Mouse (Mus musculus) midbrain, embryonic 12.5 days (tissue): ENCODE data around the gene Crygd. TPM values are rescaled to one million over a fixed set of nuclear protein-coding genes. Genes with fewer than 3 reads are reported as not detected.

Experiments used
- ATAC-seq: fragments of 200-750 bp; cut with Nextera tagmentation; 2 replicates; pipeline ENCODE4 v1.8.0; 2017; ENCODE audit warnings: low read depth, moderate TSS enrichment, moderate library complexity; ENCODE audit not compliant: low FRiP score
- H3K27ac ChIP-seq: fragments of 300-500 bp; sonication (generic); replicated peaks from 2 replicates; pipeline ENCODE4 v1.5.1; 2016; ENCODE audit warnings: mild to moderate bottlenecking
- H3K27me3 ChIP-seq: fragments of 300-500 bp; sonication (generic); 2 replicates; pipeline ENCODE4 v1.6.1; 2016; ENCODE audit warnings: mild to moderate bottlenecking
- H3K36me3 ChIP-seq: fragments of 300-500 bp; sonication (generic); 2 replicates; pipeline ENCODE4 v1.6.1; 2016
- H3K4me1 ChIP-seq: fragments of 300-500 bp; sonication (generic); 2 replicates; pipeline ENCODE4 v1.6.1; 2016
- H3K4me2 ChIP-seq: fragments of 300-500 bp; sonication (generic); replicated peaks from 2 replicates; pipeline ENCODE4 v1.6.1; 2016; ENCODE audit warnings: mild to moderate bottlenecking, moderate library complexity
- H3K4me3 ChIP-seq: fragments of 300-500 bp; sonication (generic); 2 replicates; pipeline ENCODE4 v1.5.1; 2016; ENCODE audit warnings: mild to moderate bottlenecking
- H3K9ac ChIP-seq: fragments of 300-500 bp; sonication (generic); replicated peaks from 2 replicates; pipeline ENCODE4 v1.6.1; 2016; ENCODE audit warnings: mild to moderate bottlenecking, moderate library complexity
- H3K9me3 ChIP-seq: fragments of 300-500 bp; sonication (generic); 2 replicates; pipeline ENCODE4 v1.6.1; 2016; ENCODE audit warnings: mild to moderate bottlenecking
- WGBS: fragments of 180-500 bp; shearing (Covaris S2); methylation state at CpG from one replicate; pipeline ENCODE4 v1.1.7; 2016; 5-methylcytosine and 5-hydroxymethylcytosine counted together
- polyA plus RNA-seq: library from polyadenylated mRNA; unstranded; fragments of >200 nt; fragmentation: Nextera tagmentation; extraction: Ambion mirVana; gene quantifications from 2 replicates; pipeline ENCODE4 v1.2.1, GENCODE M21; 2016

The Crygd gene
- polyA plus RNA-seq = 0.65 TPM in 1 of 2 replicates, not detected in the other

GRCm38 (mm10) chr1:65063352-65063751, at the start of gene Crygd:
TSS of gene Crygd (minus strand) at chr1:65063452.
- H3K9ac ChIP-seq = no peak within 1 kb of the TSS
- H3K27ac ChIP-seq = no peak within 1 kb of the TSS
- no peaks in the 10 kb centered on the region for H3K4me1 ChIP-seq
- no peak for ATAC-seq
- WGBS = 75% methylated on average over 8 of the region's 8 CpGs
- H3K27me3 ChIP-seq = no peaks in the 10 kb centered on the region
- no peak within 1 kb of the TSS for H3K4me2 ChIP-seq
- no peak within 1 kb of the TSS for H3K4me3 ChIP-seq
- H3K9me3 ChIP-seq = no peaks in the 10 kb centered on the region
- no peaks in the 10 kb centered on the region for H3K36me3 ChIP-seq

- Histone ChIP-seq H3K9me3 (no peaks in the 10 kb centered on the region), H3K4me1 (no peaks in the 10 kb centered on the region), H3K4me3 (no peak overlapping the region), H3K9ac (no peak overlapping the region), H3K36me3 (no peaks in the 10 kb centered on the region), H3K27me3 (no peaks in the 10 kb centered on the region), H3K4me2 (peak overlapping the region; percentile 18; the same call in 1 of the 2 replicates), H3K27ac (no peak overlapping the region)
- 62% methylated on average over 14 of the region's 14 CpGs for WGBS
- ATAC-seq = no peak
Observed at GRCm38 (mm10) chr1:65112807-65113196, 49.5 kb upstream of the Crygd start.

GRCm38 (mm10) chr1:65112031-65112806, 49.0 kb upstream of the Crygd start:
- no peaks in the 10 kb centered on the region for H3K36me3 ChIP-seq
- H3K9ac ChIP-seq = no peak overlapping the region
- peak overlapping the region; percentile 18; the same call in 1 of the 2 replicates for H3K4me2 ChIP-seq
- H3K4me3 ChIP-seq = no peak overlapping the region
- H3K27me3 ChIP-seq = no peaks in the 10 kb centered on the region
- WGBS = 16% methylated on average over 8 of the region's 8 CpGs
- no peaks in the 10 kb centered on the region for H3K4me1 ChIP-seq
- 0 out of 2 replicates have a peak, but pooled peaks have one; percentile 34 for ATAC-seq
- no peaks in the 10 kb centered on the region for H3K9me3 ChIP-seq
- no peak overlapping the region for H3K27ac ChIP-seq

GRCm38 (mm10) chr1:65109756-65110435, 46.6 kb upstream of the Crygd start:
- Histone ChIP-seq H3K27me3 (no peaks in the 10 kb centered on the region), H3K36me3 (no peaks in the 10 kb centered on the region), H3K4me2 (no peak overlapping the region), H3K27ac (no peak overlapping the region), H3K9me3 (no peaks in the 10 kb centered on the region), H3K4me3 (no peak overlapping the region), H3K9ac (no peak overlapping the region), H3K4me1 (no peaks in the 10 kb centered on the region)
- WGBS = 77% methylated on average over 25 of the region's 25 CpGs
- ATAC-seq = no peak

GRCm38 (mm10) chr1:65109196-65109595, 45.9 kb upstream of the Crygd start:
- Histone ChIP-seq H3K27me3 (no peaks in the 10 kb centered on the region), H3K4me2 (no peak overlapping the region), H3K36me3 (no peaks in the 10 kb centered on the region), H3K9me3 (no peaks in the 10 kb centered on the region), H3K4me3 (no peak overlapping the region), H3K27ac (no peak overlapping the region), H3K9ac (no peak overlapping the region), H3K4me1 (no peaks in the 10 kb centered on the region)
- 91% methylated on average over 8 of the region's 8 CpGs for WGBS
- ATAC-seq = no peak

- H3K9me3 ChIP-seq = no peaks in the 10 kb centered on the region
Observed at GRCm38 (mm10) chr1:65107654-65108279, 44.5 kb upstream of the Crygd start.

GRCm38 (mm10) chr1:65103273-65103672, 40.0 kb upstream of the Crygd start, which contains the start of gene Cryga:
TSS of gene Cryga (minus strand) at chr1:65103373.
- Histone ChIP-seq H3K36me3 (no peaks in the 10 kb centered on the region), H3K4me2 (no peak within 1 kb of the TSS), H3K27me3 (no peaks in the 10 kb centered on the region), H3K4me1 (no peaks in the 10 kb centered on the region), H3K9ac (no peak within 1 kb of the TSS), H3K4me3 (no peak within 1 kb of the TSS), H3K27ac (no peak within 1 kb of the TSS), H3K9me3 (no peaks in the 10 kb centered on the region)
- no peak for ATAC-seq
- 89% methylated on average over 11 of the region's 11 CpGs for WGBS

More at GRCm38 (mm10) chr1:65107654-65108279, 44.5 kb upstream of the Crygd start:
- no peak overlapping the region for H3K4me3 ChIP-seq
- H3K27me3 ChIP-seq = no peaks in the 10 kb centered on the region
- no peaks in the 10 kb centered on the region for H3K4me1 ChIP-seq
- H3K36me3 ChIP-seq = no peaks in the 10 kb centered on the region
- WGBS = 88% methylated on average over 10 of the region's 10 CpGs
- H3K9ac ChIP-seq = no peak overlapping the region
- H3K27ac ChIP-seq = no peak overlapping the region
- no peak overlapping the region for H3K4me2 ChIP-seq
- no peak for ATAC-seq

GRCm38 (mm10) chr1:65096953-65097352, 33.7 kb upstream of the Crygd start:
- Histone ChIP-seq H3K4me2 (no peak overlapping the region), H3K36me3 (no peaks in the 10 kb centered on the region), H3K4me3 (no peak overlapping the region), H3K9ac (no peak overlapping the region), H3K9me3 (no peaks in the 10 kb centered on the region), H3K27ac (no peak overlapping the region), H3K4me1 (no peaks in the 10 kb centered on the region), H3K27me3 (no peaks in the 10 kb centered on the region)
- WGBS = 88% methylated on average over 3 of the region's 3 CpGs
- ATAC-seq = no peak

DNA sequence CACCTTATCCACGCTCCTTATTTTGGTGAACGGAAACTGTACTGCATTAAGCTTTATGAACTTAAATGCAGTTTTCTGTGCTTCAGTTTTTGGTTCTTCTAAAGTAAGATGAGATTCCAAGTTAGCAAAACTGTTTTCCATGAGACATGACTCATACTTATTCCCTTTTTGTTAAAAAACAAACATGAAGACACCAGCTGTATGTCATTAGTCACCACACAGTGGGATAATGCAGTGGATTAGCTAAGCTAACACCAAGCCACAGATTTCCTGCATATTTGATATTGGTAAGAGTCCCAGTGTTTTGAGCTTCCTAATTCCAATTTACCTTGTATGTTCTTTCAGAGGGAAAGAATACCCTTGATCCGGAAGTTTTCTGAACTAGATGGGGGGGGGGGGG, 28.3 kb upstream of the Crygd start:
- no peak overlapping the region for H3K4me2 ChIP-seq
- H3K36me3 ChIP-seq = no peaks in the 10 kb centered on the region
- no peaks in the 10 kb centered on the region for H3K27me3 ChIP-seq
- no peaks in the 10 kb centered on the region for H3K4me1 ChIP-seq
- H3K4me3 ChIP-seq = no peak overlapping the region
- H3K9me3 ChIP-seq = no peaks in the 10 kb centered on the region
- WGBS = 88% methylated on average over 3 of the region's 3 CpGs
- no peak overlapping the region for H3K9ac ChIP-seq
- no peak for ATAC-seq
- H3K27ac ChIP-seq = no peak overlapping the region

GRCm38 (mm10) chr1:65090370-65090769, 27.1 kb upstream of the Crygd start:
- ATAC-seq = no peak
- WGBS = 84% methylated on average over 2 of the region's 2 CpGs
- Histone ChIP-seq H3K9me3 (no peaks in the 10 kb centered on the region), H3K36me3 (no peaks in the 10 kb centered on the region), H3K27ac (no peak overlapping the region), H3K4me1 (no peaks in the 10 kb centered on the region), H3K4me3 (no peak overlapping the region), H3K4me2 (no peak overlapping the region), H3K27me3 (no peaks in the 10 kb centered on the region), H3K9ac (no peak overlapping the region)

DNA sequence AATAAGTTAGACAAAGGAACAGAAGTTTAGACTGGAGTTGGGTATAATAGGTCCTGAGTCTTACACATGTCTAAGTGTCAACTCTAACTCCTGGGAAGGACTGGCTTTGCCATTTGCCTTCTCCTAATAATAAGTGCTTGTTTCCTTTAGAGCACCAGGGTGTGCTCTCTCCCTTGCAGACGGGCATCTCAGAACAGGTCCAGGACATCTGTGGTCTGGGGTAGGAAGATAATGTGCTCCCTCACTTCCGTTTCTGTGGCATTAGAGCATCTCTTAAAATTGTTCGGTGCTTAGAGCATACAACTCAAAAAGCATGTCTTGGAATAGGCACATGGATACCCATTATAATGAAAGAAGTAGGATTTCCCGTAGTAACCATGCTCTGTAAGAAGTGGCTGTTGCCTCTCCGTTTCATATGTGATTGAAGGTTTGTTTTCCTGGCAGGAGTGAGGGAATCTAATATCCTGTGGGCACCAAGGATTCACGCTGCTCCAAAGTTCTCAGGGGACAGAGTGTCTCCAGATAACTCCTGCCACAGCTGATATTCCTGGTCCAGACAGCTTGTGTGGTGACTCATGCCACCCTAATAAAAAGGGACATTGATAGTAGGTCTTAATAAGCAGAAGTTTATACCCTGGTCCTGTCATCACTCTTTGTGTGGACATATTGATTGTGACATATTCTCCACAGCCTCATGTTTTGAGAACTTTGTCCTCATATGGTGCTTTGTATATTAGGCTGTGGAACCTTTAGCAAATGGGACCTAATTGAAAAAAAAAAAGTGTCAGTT, 25.5 kb upstream of the Crygd start:
- no peak overlapping the region for H3K4me2 ChIP-seq
- H3K4me1 ChIP-seq = no peaks in the 10 kb centered on the region
- H3K4me3 ChIP-seq = no peak overlapping the region
- no peaks in the 10 kb centered on the region for H3K9me3 ChIP-seq
- no peaks in the 10 kb centered on the region for H3K36me3 ChIP-seq
- no peak for ATAC-seq
- 83% methylated on average over 6 of the region's 6 CpGs for WGBS
- no peak overlapping the region for H3K9ac ChIP-seq
- H3K27ac ChIP-seq = no peak overlapping the region
- H3K27me3 ChIP-seq = no peaks in the 10 kb centered on the region
